Mouse (Mus musculus): Measurements from ENCODE around the gene Ptdss2. TPM values are rescaled to one million over a fixed set of nuclear protein-coding genes. Genes with fewer than 3 reads are reported as not detected.

The Ptdss2 gene
- 70.1 and 70.6 TPM in 2 replicates for polyA plus RNA-seq (2015; fragmentation: Nextera tagmentation; extraction: Ambion mirVana)

GRCm38 (mm10) chr7:141122245-141122644, at the start of gene Ptdss2:
Gene Ptdss2, plus strand, starts transcription at chr7:141122382.
- peaks cover 5% of the 10 kb centered on the region for H3K4me1 ChIP-seq
- H3K4me3 ChIP-seq, result peak within 1 kb of the TSS; percentile 63
- no peaks in the 10 kb centered on the region for H3K9me3 ChIP-seq
- H3K27ac ChIP-seq, result peak within 1 kb of the TSS; percentile 85
- WGBS, result 31% methylated on average over 14 of the region's 14 CpGs
- no peaks in the 10 kb centered on the region for H3K27me3 ChIP-seq
- H3K9ac ChIP-seq, result peak within 1 kb of the TSS; percentile 62
- peak within 1 kb of the TSS; percentile 81 for H3K4me2 ChIP-seq
- no peaks in the 10 kb centered on the region for H3K36me3 ChIP-seq
- no peak for ATAC-seq (ENCODE audit: borderline replicate concordance, extremely low read depth, low FRiP score, low TSS enrichment)

GRCm38 (mm10) chr7:141073782-141074181, 48.4 kb upstream of the Ptdss2 start:
- ATAC-seq (ENCODE audit: borderline replicate concordance, extremely low read depth, low FRiP score, low TSS enrichment), result no peak
- WGBS, result 63% methylated on average over 4 of the region's 4 CpGs
- H3K27me3 ChIP-seq, result peaks cover 34% of the 10 kb centered on the region

GRCm38 (mm10) chr7:141077841-141078240, 44.3 kb upstream of the Ptdss2 start, which contains the start of gene Pkp3:
Gene Pkp3, plus strand, starts transcription at chr7:141078218.
- H3K9ac ChIP-seq, result no peak within 1 kb of the TSS
- H3K27ac ChIP-seq, result 0 out of 2 replicates have a peak within 1 kb of the TSS, but pooled peaks have one; percentile 41
- WGBS, result 84% methylated on average over 15 of the region's 15 CpGs
- no peak within 1 kb of the TSS for H3K4me2 ChIP-seq
- 0 out of 2 replicates have a peak, but pooled peaks cover 3% of the 10 kb centered on the region for H3K27me3 ChIP-seq
- no peak for ATAC-seq (ENCODE audit: borderline replicate concordance, extremely low read depth, low FRiP score, low TSS enrichment)
- H3K4me3 ChIP-seq, result no peak within 1 kb of the TSS
- H3K4me1 ChIP-seq, result no peaks in the 10 kb centered on the region
- no peaks in the 10 kb centered on the region for H3K9me3 ChIP-seq
- no peaks in the 10 kb centered on the region for H3K36me3 ChIP-seq

More at GRCm38 (mm10) chr7:141073782-141074181, 48.4 kb upstream of the Ptdss2 start:
- Histone ChIP-seq H3K9me3 (no peaks in the 10 kb centered on the region), H3K4me2 (no peak overlapping the region), H3K9ac (no peak overlapping the region), H3K27ac (no peak overlapping the region), H3K4me3 (no peak overlapping the region), H3K36me3 (no peaks in the 10 kb centered on the region), H3K4me1 (peaks cover 7% of the 10 kb centered on the region; the same call in 1 of the 2 replicates)

- no peaks in the 10 kb centered on the region for H3K9me3 ChIP-seq
- no peak overlapping the region for H3K4me3 ChIP-seq
- ATAC-seq (ENCODE audit: borderline replicate concordance, extremely low read depth, low FRiP score, low TSS enrichment), result no peak
- H3K4me2 ChIP-seq, result no peak overlapping the region; the same call in 1 of the 2 replicates
- H3K27me3 ChIP-seq, result 0 out of 2 replicates have a peak, but pooled peaks cover 3% of the 10 kb centered on the region
- H3K4me1 ChIP-seq, result no peaks in the 10 kb centered on the region
- WGBS, result 78% methylated on average over 4 of the region's 4 CpGs
- 0 out of 2 replicates have a peak overlapping the region, but pooled peaks have one; percentile 41 for H3K27ac ChIP-seq
- no peaks in the 10 kb centered on the region for H3K36me3 ChIP-seq
- H3K9ac ChIP-seq, result no peak overlapping the region
Observed at GRCm38 (mm10) chr7:141078876-141079275, 43.3 kb upstream of the Ptdss2 start.

GRCm38 (mm10) chr7:141079481-141080449, 42.4 kb upstream of the Ptdss2 start:
- ATAC-seq (ENCODE audit: borderline replicate concordance, extremely low read depth, low FRiP score, low TSS enrichment), result peak; percentile 53

GRCm38 (mm10) chr7:141087894-141088293, 34.3 kb upstream of the Ptdss2 start:
- Histone ChIP-seq H3K4me1 (peaks cover 16% of the 10 kb centered on the region), H3K4me3 (no peak overlapping the region), H3K4me2 (no peak overlapping the region), H3K9ac (no peak overlapping the region), H3K27me3 (peaks cover 29% of the 10 kb centered on the region; the same call in 1 of the 2 replicates), H3K27ac (no peak overlapping the region), H3K9me3 (no peaks in the 10 kb centered on the region), H3K36me3 (no peaks in the 10 kb centered on the region)
- 21% methylated on average over 8 of the region's 8 CpGs for WGBS
- ATAC-seq (ENCODE audit: borderline replicate concordance, extremely low read depth, low FRiP score, low TSS enrichment), result no peak

More at GRCm38 (mm10) chr7:141079481-141080449, 42.4 kb upstream of the Ptdss2 start:
- Histone ChIP-seq H3K27me3 (0 out of 2 replicates have a peak, but pooled peaks cover under 1% of the 10 kb centered on the region), H3K9me3 (no peaks in the 10 kb centered on the region), H3K4me3 (peak overlapping the region; percentile 45), H3K9ac (peak overlapping the region; percentile 55), H3K36me3 (no peaks in the 10 kb centered on the region), H3K27ac (peak overlapping the region; percentile 63), H3K4me1 (no peaks in the 10 kb centered on the region), H3K4me2 (peak overlapping the region; percentile 56)
- 20% methylated on average over 33 of the region's 34 CpGs for WGBS

GRCm38 (mm10) chr7:141088473-141088872, 33.7 kb upstream of the Ptdss2 start:
- H3K36me3 ChIP-seq, result no peaks in the 10 kb centered on the region
- H3K4me2 ChIP-seq, result no peak overlapping the region
- 11% methylated on average over 18 of the region's 18 CpGs for WGBS
- H3K4me1 ChIP-seq, result peaks cover 16% of the 10 kb centered on the region
- H3K9ac ChIP-seq, result no peak overlapping the region
- H3K4me3 ChIP-seq, result no peak overlapping the region
- no peak overlapping the region for H3K27ac ChIP-seq
- no peaks in the 10 kb centered on the region for H3K9me3 ChIP-seq
- ATAC-seq (ENCODE audit: borderline replicate concordance, extremely low read depth, low FRiP score, low TSS enrichment), result no peak
- peaks cover 29% of the 10 kb centered on the region; the same call in 1 of the 2 replicates for H3K27me3 ChIP-seq

GRCm38 (mm10) chr7:141090228-141090627, 32.0 kb upstream of the Ptdss2 start:
- Histone ChIP-seq H3K4me2 (no peak overlapping the region), H3K9ac (no peak overlapping the region), H3K36me3 (no peaks in the 10 kb centered on the region), H3K4me1 (peaks cover 16% of the 10 kb centered on the region), H3K27ac (no peak overlapping the region), H3K4me3 (no peak overlapping the region), H3K9me3 (no peaks in the 10 kb centered on the region), H3K27me3 (peaks cover 29% of the 10 kb centered on the region; the same call in 1 of the 2 replicates)
- no peak for ATAC-seq (ENCODE audit: borderline replicate concordance, extremely low read depth, low FRiP score, low TSS enrichment)
- 68% methylated on average over 8 of the region's 8 CpGs for WGBS

GRCm38 (mm10) chr7:141092051-141092735, 30.0 kb upstream of the Ptdss2 start:
- WGBS, result 6% methylated on average over 37 of the region's 37 CpGs
- H3K9ac ChIP-seq, result no peak overlapping the region
- peaks cover 19% of the 10 kb centered on the region for H3K4me1 ChIP-seq
- peaks cover 26% of the 10 kb centered on the region; the same call in 1 of the 2 replicates for H3K27me3 ChIP-seq
- H3K27ac ChIP-seq, result no peak overlapping the region
- no peaks in the 10 kb centered on the region for H3K36me3 ChIP-seq
- no peaks in the 10 kb centered on the region for H3K9me3 ChIP-seq
- H3K4me2 ChIP-seq, result peak overlapping the region; percentile 52
- peak; percentile 88 for ATAC-seq (ENCODE audit: borderline replicate concordance, extremely low read depth, low FRiP score, low TSS enrichment)
- peak overlapping the region; percentile 17 for H3K4me3 ChIP-seq

GRCm38 (mm10) chr7:141093950-141094349, 28.2 kb upstream of the Ptdss2 start:
- no peak overlapping the region for H3K4me3 ChIP-seq
- no peaks in the 10 kb centered on the region for H3K36me3 ChIP-seq
- H3K9me3 ChIP-seq, result no peaks in the 10 kb centered on the region
- no peak for ATAC-seq (ENCODE audit: borderline replicate concordance, extremely low read depth, low FRiP score, low TSS enrichment)
- H3K4me2 ChIP-seq, result no peak overlapping the region
- no peak overlapping the region for H3K27ac ChIP-seq
- 68% methylated on average over 6 of the region's 6 CpGs for WGBS
- H3K27me3 ChIP-seq, result peaks cover 14% of the 10 kb centered on the region; the same call in 1 of the 2 replicates
- H3K4me1 ChIP-seq, result peaks cover 14% of the 10 kb centered on the region
- H3K9ac ChIP-seq, result no peak overlapping the region

GRCm38 (mm10) chr7:141094487-141095205, 27.5 kb upstream of the Ptdss2 start:
- 55% methylated on average over 15 of the region's 15 CpGs for WGBS
- Histone ChIP-seq H3K4me2 (no peak overlapping the region), H3K9ac (no peak overlapping the region), H3K4me3 (no peak overlapping the region), H3K27me3 (peaks cover 14% of the 10 kb centered on the region), H3K9me3 (no peaks in the 10 kb centered on the region), H3K27ac (no peak overlapping the region), H3K36me3 (no peaks in the 10 kb centered on the region), H3K4me1 (peaks cover 18% of the 10 kb centered on the region)
- no peak for ATAC-seq (ENCODE audit: borderline replicate concordance, extremely low read depth, low FRiP score, low TSS enrichment)
